Mouse (Mus musculus) v-Abl transformed pro-B cells (cell line): ENCODE measurements around the gene Fam117a.

ENCODE experiments used
- in situ Hi-C, 2 experiments: fragments of 400-800 bp; cut with MboI; formaldehyde crosslinking; loops; one replicate each; pipeline ENCODE4 v1.15.1; 2025; ENCODE audit not compliant: unreplicated experiment in 2 of 2

Fam117a gene

DNA sequence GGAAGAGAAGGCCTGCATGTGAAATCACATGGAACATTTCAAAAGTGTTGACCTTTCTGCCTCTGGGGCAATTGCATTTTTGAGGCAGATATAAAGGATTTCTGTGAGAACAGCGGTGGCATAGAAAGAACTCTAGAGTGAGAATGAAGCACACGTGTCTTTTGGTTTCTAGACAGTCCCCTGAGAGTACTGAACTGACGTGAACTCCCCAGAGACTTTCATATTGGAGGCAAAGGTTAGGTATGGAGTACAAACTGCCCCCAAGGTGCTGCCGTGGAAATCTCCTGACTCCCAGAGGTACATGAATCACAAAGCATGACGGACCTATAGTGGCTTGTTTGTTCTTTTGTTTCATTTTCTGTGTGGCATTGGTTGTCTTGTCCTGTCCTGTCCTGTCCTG, 8.2 kb upstream of the Fam117a start:
- in situ Hi-C loops = no loop called here

DNA sequence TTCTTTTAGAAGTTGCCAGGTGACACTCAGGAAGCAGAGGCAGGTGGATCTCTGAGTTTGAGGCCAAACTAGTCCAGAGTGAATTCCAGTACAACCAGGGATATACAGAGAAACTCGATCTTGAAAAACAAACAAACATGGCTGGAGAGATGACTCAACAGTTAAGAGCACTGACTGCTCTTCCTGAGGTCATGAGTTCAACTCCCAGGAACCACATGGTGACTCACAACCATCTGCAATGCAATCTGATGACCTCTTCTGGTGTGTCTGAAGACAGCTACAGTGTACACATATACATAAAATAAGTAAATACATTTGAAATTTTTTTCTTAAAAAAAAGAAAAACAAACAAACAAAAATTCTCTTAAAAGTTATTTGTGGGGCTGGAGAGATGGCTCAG, 6.2 kb upstream of the Fam117a start:
- in situ Hi-C loops = loop anchor here in 1 of 2 experiments (5.0 kb wide), 1 partner anchor 37 kb away; no protein-coding TSS in a partner anchor

DNA sequence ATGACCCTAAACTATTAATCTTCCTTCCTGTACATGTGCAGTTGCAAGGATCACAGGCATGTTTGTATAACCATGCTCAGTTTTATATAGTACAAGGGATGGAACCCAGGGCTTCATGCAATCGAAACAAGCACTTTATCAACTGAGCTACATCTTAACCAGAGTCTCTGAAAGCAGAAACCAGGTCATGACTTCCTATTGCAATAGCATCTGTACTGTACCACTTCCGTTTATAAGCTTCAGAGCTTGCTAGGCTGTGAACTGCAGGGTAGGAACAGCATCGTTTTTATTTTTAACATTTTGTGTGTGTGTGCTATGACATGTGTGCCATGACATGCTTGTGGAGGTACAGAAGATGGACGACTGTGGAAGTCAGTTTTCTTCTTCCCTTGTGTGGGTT, 3.6 kb upstream of the Fam117a start:
- in situ Hi-C loops = loop anchor here in 1 of 2 experiments (5.0 kb wide), 1 partner anchor 34 kb away; no protein-coding TSS in a partner anchor

DNA sequence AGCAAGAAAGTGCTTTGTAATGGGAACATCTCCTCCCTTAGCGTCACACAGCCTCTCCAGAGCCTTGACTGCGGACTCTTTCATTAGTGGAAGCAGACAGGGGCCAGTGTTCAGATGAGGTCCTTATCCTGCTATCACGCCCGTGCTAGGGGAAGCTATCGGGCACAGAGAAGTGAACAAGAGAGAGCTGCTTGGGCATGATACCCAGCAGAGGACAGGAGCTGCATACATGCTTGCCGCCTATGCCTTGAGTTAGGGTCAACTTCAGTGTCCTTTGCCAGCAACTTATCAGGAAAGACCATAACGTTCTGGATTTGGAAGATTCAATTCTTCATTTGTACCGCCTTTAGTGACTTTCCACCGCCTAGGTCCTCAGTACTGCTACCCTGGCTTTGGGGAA, 3.0 kb upstream of the Fam117a start:
- in situ Hi-C loops = loop anchor here in 1 of 2 experiments (5.0 kb wide), 1 partner anchor 33 kb away; no protein-coding TSS in a partner anchor

DNA sequence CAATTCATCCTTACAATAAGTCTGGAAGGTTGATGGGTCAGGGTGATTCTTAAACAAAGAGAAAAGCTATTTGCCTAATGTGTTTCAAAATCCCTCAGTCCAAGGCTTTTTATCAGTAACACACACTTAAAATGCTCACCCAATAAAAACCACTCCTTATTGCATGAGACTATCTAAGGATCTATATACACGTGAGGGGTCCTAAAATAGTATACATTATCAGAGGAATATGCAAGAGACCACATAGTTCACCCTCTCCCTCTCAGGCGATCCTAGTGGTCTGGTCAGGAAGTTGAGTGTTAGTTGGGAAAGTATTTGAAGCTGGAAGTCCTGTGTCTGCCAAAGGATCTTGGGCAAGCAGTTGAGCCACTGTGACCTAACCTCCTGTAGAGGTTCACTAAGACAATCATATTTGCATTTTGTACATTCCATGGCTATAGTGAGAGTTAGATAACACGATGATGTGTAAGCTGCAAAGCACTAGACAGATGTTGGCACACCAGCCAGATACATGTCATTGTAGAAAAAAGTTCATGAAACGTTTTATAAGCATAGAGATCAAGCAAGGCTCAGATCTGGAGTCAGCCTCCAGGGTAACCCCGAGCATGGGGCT, 2.3 kb upstream of the Fam117a start:
- in situ Hi-C loops = loop anchor here in 1 of 2 experiments (5.0 kb wide), 1 partner anchor 33 kb away; no protein-coding TSS in a partner anchor

DNA sequence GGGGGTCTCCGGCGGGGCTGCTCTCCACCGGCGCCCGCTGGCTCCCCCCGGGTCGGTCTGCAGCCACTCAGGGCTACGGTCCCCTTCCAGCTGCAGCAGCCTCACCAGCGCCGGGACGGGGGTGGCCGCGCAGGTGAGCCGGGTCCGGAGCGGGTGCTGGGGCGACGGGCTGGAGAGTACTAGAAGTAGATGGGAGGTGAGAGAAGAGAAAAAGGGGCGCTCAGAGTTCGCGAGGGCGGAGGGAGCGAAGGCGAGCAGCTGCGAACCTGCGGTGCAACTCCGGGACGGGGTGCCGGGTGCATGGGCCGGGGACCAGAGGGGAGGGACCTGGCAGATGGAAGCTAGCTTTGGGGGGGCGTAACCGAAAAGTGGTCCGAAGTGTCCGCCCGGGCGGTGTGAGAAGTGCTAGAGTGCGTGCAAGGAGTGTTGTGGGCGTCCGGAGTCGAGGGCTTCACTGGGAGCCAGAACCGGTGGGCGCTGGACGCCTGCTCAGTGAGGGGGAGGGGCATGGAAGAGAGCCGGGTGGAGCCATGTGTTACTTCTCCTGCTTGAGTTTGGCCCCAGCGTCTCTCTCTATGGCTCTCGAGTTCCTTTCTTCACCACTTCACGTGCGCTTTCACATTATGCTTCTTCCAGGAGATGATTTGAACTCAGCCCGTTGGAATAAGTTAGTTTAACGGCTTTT, 453 bp downstream of the Fam117a start:
- in situ Hi-C loops = no loop called here

DNA sequence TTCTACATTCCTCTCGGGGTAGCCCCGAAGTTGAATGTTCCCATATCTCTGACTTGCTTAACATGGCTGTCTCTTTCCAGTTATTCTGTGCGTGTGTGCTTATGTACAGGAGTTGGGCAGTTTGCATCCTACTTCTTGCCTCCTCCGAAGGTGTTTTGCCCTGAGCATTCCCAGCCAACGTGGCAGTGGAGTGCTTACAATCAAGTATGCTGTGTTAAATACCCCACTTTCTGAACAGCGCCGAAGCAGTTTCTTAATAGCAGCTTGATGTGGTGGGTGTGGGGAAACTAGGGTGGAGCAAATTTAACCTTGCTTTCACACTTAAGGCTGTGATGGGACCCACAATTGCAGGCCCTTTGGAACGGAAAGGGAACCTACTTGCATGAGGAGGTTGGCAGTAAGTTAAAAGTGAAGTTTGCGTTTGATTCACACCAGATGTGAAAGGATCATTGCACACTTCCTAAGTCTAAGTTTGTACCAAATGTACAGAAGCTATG, 1.1 kb downstream of the Fam117a start:
- in situ Hi-C loops = no loop called here

DNA sequence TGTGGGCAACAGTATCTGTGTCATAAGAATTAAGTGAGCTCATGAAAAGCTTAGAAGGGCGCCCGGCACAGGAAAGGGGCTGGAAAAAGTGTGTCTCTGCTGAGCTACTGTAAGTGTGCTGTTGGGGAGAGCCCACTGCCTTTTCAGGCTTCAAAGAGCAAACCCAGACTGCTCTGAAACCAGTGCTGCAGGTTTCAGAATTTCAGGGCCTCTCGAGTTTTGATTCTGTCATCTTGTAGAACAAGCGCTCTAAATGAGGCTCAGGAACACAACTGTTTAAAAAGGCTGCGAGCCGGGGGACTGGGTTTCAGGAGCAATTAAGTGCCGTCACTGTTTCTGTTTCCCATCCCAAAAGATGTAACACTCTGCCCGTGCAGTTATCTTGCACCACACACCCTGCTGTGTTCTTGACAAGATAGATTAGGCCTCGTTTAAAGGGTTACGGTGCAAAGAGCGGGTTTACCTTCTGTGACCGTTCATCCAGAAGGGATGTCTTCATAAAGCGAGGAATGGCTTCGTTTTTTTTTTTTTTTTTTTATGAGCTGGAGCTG, 2.7 kb downstream of the Fam117a start:
- in situ Hi-C loops = no loop called here

DNA sequence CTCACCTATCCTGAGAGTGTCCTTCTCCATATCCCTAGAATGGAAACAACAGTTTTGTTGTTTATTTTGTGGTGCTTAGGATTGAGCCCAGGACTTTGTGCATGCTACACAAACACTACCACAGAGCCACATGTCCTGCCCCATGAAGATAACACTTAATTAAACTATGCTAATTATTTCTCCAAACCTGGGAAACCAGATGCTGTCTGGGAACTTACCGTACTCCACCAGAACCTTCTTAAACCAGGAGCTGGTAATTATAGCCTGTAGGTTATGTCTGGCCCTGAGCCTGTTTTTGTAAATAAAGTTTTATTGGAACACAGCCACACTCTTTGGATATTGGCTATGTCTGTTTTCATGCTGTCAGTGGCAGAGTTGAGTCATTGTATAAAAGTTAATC, 3.4 kb downstream of the Fam117a start:
- in situ Hi-C loops = no loop called here

DNA sequence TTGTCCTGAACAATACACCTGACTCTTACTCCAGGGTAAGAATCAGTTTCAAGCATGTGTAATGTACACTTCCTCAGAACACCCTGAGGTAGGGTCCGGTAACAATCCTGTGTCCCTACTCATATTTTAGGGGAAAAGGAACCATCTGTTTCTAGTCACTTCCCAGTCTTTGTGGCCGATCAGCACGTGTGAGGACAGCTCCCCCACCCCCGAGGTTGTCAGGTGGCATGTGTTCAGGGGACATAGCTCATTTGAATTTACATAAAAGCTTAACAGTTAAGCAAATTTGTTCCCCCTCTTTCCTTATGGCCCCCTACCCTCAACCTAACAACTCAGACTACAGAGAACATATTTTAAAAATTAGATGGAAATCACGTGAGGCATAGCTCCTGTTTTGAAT, 3.8 kb downstream of the Fam117a start:
- in situ Hi-C loops = no loop called here

DNA sequence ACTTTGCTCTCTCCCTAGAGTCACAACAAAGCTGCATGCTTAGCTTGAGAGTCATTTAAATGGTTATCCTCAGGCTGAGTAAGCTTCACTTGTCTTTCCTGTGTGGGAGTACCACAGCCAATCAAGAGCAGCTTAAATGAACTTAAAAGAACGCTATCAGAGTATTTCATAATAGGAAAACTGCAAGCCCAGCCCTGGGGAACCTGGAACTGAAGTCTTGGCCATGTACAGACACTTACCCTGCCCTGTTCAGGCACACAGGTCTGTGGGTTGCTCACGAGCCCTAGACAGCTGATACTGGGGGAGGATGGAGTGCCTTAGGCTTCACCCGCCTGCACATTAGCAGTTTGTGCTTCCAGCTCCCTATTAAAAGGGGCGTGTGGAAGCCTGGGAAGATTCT, 6.4 kb downstream of the Fam117a start:
- in situ Hi-C loops = no loop called here

DNA sequence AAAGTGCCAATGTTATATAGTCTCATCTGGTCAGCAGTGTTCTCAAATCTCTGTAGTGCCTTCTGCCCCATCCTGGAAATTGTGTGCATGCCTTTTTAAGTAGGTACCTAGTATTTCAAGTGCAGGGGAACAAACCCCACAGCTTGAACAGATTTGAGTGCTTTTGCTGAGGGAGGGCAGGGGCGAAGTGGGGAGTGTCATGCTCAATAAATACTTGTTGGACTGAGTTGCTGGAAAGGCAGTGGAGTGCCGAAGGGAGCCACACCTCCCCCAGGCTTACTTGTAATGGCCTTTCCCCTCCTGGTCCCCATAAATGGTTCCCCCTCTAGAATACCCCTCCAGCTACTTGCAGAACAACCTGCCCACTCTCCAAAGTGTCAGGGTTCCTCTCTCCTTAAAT, 7.4 kb downstream of the Fam117a start:
- in situ Hi-C loops = no loop called here

DNA sequence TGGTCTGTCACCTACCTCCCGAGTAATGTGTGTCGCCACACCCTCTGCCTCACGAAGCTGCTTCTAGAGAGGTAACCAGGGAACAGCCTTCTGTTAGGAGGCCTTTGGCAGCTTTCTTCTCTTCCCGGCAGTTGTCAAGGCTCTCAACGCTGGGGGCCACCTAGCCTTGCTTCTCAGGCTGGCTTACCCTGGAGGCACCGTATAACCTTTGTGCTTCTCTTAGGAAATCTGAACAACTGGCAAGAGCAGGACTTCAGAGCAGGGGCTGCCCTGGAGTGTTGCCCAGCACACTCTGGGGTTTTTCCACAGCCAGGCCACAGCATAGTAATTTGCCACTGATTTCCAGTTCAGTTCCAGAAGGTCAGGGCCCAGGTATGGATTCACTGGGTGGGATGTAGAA, 13.5 kb downstream of the Fam117a start:
- in situ Hi-C loops = no loop called here

DNA sequence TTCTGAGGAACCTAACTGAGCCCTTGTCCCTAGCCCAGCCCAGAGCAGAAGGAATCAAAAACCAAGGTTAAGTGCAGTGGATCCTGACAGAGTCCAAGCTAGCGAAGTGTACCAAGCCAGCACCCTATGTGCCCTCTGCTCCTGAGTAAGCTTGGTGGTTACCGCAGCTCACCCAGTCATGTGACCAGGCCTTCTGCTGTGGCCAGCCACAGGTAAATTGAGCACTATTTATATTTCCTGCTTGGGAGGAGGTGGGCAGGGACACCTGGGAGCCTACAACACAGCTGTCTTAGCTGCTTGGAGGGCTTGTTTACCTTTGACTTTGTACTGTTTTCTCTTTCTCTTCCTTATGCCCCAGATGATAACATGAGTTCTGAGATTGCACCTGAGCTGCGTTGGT, 14.1 kb downstream of the Fam117a start:
- in situ Hi-C loops = no loop called here

DNA sequence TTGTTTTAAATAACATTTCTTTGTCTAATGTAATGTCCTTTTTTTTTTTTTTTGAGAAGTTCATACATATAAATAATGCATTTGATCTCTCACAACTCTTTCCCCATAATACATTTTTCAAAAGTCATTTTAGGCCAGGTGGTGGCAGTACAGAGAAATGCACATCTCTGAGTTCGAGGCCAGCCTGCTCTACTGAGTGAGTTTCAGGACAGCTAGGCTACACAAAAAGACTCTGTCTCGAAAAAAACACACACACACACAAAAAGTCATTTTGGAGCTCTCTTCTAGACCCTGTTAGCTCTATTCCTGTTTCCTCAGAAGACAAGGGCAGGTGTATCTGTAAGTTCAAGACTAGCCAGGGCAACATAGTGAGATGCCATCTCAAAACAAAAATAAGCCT, 15.9 kb downstream of the Fam117a start:
- in situ Hi-C loops = no loop called here

DNA sequence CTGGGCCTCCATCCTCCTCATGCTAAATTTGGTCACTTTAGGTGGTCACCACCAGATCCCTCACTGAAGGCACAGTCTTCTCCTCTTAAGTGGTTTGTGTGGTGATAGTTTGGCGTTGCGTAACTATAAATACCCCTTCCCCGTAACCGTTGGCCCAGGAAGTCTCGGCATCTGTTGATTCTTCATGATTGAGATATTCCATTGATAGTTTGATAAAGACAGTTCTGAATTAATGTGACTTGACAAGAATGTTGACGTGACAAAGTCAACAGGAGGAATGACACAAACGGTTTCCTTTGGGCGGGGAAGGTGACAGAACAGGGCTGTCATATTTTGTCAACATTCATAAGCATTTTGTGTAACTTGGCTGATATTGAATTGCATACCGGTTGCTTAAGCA, 16.4 kb downstream of the Fam117a start:
- in situ Hi-C loops = no loop called here

DNA sequence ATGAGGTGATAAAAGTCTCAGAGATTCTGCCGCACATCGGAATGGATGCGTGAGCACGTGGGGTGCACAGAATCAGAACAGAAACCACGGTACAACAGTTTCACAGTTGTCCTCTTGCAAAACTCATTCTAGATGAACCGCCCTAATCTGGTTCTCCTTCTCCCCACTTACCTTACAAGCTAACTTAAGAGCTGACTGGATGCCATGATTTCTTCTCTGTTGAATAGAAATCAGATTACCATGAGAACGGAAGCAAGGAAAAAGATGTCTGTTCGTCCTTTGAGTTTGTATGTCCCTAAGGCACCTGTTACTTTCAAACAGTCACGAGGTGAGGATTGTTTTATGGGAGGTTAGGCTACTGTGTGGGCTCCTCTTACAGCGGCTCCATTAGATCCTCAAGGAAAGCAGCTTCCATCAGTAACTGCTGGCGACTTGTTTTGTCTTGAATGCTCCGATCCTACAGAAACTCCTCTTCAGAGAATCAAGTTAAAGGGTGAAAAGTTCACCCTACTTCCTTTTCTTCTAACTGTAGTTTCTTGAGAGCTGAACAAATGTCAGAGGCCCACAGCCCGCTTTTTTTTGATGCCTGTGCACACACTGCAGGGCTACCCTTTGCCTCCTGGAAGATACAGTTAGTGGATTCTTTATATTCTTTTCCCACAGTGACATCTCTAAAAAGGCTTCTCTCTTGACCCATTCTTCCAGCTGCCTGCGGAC, 17.6 kb downstream of the Fam117a start:
- in situ Hi-C loops = no loop called here

DNA sequence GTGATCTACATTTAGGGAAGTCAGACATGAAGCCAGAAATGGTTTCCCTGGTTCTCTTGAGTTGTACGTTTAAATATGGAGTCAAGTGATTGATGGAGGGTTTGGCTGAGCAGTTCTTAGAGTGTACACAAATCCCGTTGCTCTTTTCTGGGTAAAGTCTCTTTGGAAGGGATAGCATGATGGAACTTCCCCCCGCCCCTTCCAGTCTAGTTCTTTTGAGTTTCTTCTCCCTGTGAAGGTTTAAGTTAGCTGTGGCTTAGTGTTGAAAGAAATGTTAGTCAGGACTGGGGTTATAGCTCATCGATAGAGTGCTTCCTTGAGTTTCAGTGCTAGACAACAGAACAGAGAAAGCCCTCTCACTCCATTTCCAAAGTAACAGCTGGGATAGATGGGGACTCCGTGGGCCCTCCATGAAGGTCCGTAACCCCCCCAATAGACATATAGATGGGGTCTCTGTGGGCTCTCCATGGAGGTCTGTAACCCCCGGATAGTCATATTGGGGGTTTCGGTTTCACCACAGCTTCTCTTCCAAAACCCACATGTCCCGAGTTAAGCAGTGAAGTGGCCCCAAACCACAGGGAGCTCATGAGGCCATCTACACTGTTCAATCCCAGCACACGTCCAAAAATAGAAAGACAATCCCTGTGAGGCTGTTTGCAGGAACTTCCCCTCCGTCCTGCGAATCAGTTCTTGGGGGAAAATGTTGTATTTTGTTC, 18.3 kb downstream of the Fam117a start:
- in situ Hi-C loops = no loop called here

DNA sequence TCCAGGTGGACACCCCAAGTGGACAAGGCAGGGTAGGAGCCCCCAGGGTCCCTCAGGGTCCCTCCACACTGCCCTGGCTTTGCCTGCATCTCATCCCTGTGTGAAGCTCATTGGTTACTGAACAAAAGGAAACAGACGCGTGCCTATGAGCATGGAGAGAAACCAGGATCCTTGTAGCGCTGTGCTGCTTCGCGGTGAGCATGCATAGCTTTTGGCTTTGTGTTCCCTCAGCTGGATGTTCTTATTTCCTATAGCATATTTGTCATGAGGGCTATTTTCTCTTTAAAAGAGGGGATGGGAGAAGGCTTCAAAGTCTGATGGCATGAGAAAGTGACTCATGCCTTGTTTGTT, 18.8 kb downstream of the Fam117a start:
- in situ Hi-C loops = no loop called here

DNA sequence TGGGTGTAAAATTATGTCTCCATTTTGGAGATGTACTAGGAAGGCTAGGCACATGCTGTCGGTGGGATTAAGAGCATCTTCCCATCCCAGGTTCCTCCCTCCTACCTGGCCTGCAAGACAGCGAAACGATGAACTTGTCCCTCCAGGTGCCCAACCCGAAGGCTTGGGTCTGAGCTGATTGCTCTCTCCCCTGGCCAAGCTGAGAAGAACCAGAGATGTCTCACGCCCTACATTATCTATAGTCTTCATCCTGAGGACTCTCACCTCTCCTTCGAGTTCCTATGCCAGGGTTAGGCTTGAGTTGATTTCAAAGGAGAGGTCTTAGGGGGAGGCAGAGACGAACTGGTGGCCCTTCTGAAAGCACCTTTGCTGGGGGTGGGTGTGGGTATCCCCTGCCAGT, 19.2 kb downstream of the Fam117a start:
- in situ Hi-C loops = no loop called here
